Mouse (Mus musculus): ENCODE results near the gene Anxa2.

DNA sequence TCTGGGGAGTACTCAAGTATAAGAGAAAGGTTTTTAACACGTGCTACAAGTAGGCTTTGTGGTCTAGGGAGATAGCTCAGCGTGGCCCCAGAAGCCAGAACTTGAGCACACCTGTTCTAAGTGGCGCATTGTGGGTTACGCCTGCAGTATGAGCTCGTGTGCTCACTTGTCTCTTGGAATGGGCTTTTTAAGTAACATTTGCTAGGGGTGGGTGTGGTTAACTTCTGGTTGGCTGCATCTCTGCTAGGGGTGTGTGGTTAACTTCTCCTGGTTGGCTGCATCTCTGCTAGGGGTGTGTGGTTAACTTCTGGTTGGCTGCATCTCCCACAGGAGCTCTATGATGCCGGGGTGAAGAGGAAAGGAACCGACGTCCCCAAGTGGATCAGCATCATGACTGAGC lies 32.7 kb downstream of the Anxa2 start:
- no peak for TF ChIP-seq CTCF (IDR thresholded peaks at IDR 0.05; ENCODE audit: extremely low read depth, insufficient read depth, insufficient read length, insufficient replicate concordance)
- no peak for TF ChIP-seq POLR2A (IDR thresholded peaks at IDR 0.05; ENCODE audit: low read depth, low read length)

Measured in spleen, adult 2 months (tissue).